Mouse (Mus musculus) G1E (cell line): ENCODE data around the gene Tdgf1. TPM values are rescaled to one million over a fixed set of nuclear protein-coding genes. Genes with fewer than 3 reads are reported as not detected.

Source experiments
- ATAC-seq: 2 replicates; pipeline ENCODE4 v1.8.0; 2016; ENCODE audit warnings: mild to moderate bottlenecking; ENCODE audit not compliant: insufficient number of reproducible peaks, poor library complexity, low FRiP score, severe bottlenecking; ENCODE audit errors: extremely low read depth
- DNase-seq: peaks from one replicate; pipeline ENCODE4 v3.0.0; 2012; ENCODE audit warnings: low spot score
- H3K27me3 ChIP-seq: 2 replicates; pipeline ENCODE4 v1.6.1; 2012; ENCODE audit warnings: mild to moderate bottlenecking, low read length, inconsistent platforms; ENCODE audit not compliant: insufficient read depth
- H3K36me3 ChIP-seq: replicated peaks from 2 replicates; pipeline ENCODE3; 2012; ENCODE audit warnings: mild to moderate bottlenecking, inconsistent platforms
- H3K4me1 ChIP-seq: 2 replicates; pipeline ENCODE4 v1.6.1; 2012; ENCODE audit warnings: low read depth, low read length, inconsistent platforms, mixed read lengths; ENCODE audit not compliant: insufficient read depth
- H3K4me3 ChIP-seq: 2 replicates; pipeline ENCODE4 v1.5.1; 2012; ENCODE audit warnings: low read depth, mild to moderate bottlenecking, inconsistent platforms, low read length, moderate library complexity, mixed read lengths
- H3K9me3 ChIP-seq: replicated peaks from 2 replicates; pipeline ENCODE4 v1.6.1; 2012; ENCODE audit warnings: inconsistent platforms
- CTCF ChIP-seq: IDR thresholded peaks from 2 replicates; pipeline ENCODE4 v1.5.1; 2012; ENCODE audit warnings: low read depth, low read length, inconsistent platforms, mixed read lengths
- GATA1 ChIP-seq: IDR thresholded peaks from 2 replicates; pipeline ENCODE4 v1.6.1; 2012; ENCODE audit warnings: borderline replicate concordance, low read length, inconsistent platforms, mixed read lengths
- GATA2 ChIP-seq: IDR thresholded peaks from 2 replicates; pipeline ENCODE4 v1.6.1; 2012; ENCODE audit warnings: low read depth, low read length, inconsistent platforms, borderline replicate concordance
- POLR2AphosphoS5 ChIP-seq: IDR thresholded peaks from 2 replicates; pipeline ENCODE4 v1.6.1; 2012; ENCODE audit warnings: low read depth, low read length, inconsistent platforms; ENCODE audit not compliant: insufficient replicate concordance
- TAL1 ChIP-seq: conservative IDR thresholded peaks from 2 replicates; pipeline ENCODE4 v1.6.1; 2012; ENCODE audit warnings: low read depth, low read length, inconsistent platforms, mixed read lengths
- polyA plus RNA-seq: library from polyadenylated mRNA; stranded (reverse); fragments of >175 nt; gene quantifications from 2 replicates; pipeline ENCODE4 v1.2.3, GENCODE M21; 2012
- total RNA-seq, 2 experiments: library from RNA; stranded (forward) in 1 of 2; stranded (reverse) in 1 of 2; fragments of 200-1000 nt in 1 of 2; fragments of >200 nt in 1 of 2; fragmentation: Nextera tagmentation in 1 of 2; gene quantifications; 2 replicates each; pipeline ENCODE4 v1.2.3; 2014 to 2017

Tdgf1 gene
- total and polyA plus RNA-seq, 3 experiments = 0.60 TPM; not detected in 2

DNA sequence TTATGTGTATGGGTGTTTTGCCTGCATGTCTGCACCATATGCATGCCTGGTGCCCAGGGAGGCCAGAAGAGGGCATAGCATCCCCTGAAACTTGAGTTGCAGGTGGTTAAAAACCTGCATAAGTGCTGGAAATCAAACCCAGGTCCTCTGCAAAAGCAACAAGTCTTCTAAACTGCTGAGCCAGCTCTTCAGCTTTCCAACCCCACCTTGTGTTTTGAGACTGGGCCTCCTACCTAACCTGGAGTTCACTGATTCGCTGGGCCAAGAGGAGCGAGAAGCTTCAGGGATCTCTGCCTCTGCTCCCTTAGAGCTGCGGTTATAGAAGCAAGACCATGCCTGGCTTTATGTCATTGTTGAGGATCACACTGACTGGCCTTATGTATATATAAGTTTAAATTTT, 4.2 kb upstream of the Tdgf1 start:
- DNase-seq (no peak), ATAC-seq (no peak)
- no peak for TF ChIP-seq POLR2AphosphoS5
- TF ChIP-seq GATA1 = no peak
- no peak for TF ChIP-seq TAL1
- TF ChIP-seq CTCF = no peak
- H3K36me3 ChIP-seq = no peaks in the 10 kb centered on the region
- no peak overlapping the region for H3K4me3 ChIP-seq
- H3K9me3 ChIP-seq = no peaks in the 10 kb centered on the region
- peaks cover 39% of the 10 kb centered on the region for H3K27me3 ChIP-seq
- no peaks in the 10 kb centered on the region for H3K4me1 ChIP-seq

DNA sequence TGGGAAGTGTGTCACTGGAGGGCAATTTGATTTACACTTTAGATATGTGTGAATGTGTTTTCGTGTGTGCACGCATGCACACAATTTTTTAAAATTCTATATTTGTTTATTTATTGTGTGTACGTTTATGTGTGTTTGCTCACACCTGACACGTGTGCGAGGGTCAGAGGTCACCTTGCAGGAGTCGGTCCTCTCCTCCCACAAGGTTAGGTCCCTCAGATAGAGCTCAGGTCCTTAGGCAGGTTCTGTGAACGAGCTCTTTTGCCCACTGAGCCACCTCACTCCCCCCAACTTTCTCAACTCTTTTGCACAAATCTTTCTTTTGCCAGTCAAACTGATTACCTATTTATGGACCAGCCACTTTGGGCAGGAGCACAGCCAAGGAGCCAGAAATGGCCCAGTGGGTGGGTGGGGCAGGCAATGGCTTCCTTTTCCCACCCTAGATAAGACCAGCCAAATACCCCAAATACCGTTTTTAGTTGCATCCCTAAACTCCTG, 2.9 kb upstream of the Tdgf1 start:
- Histone ChIP-seq H3K4me1 (no peaks in the 10 kb centered on the region), H3K27me3 (peaks cover 35% of the 10 kb centered on the region), H3K9me3 (no peaks in the 10 kb centered on the region), H3K36me3 (no peaks in the 10 kb centered on the region), H3K4me3 (no peak overlapping the region)
- TF ChIP-seq TAL1 (no peak), CTCF (no peak), GATA1 (no peak), POLR2AphosphoS5 (no peak), GATA2 (no peak)
- DNase-seq = no peak
- no peak for ATAC-seq

DNA sequence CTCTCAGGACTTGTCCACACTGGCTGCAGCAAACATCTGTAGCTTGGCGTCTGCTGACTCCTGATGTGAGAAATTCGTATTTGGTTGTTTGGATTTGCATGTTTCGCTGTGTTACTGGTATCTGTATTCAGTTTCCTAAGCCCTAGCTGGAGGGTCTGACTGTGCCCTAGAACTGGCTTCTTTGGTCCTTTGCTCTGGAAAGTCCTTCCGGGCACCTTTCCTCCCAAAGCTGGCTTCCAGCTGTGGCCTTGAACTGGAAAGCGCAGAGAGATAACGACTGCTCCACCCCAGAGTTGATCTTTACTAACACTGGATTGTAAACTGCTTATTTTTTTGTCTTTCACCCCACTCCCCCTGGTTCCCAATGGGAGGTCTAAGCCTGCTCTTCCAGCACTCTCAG, 1.9 kb upstream of the Tdgf1 start:
- H3K4me3 ChIP-seq = no peak overlapping the region
- no peaks in the 10 kb centered on the region for H3K9me3 ChIP-seq
- ATAC-seq = no peak
- H3K4me1 ChIP-seq = no peaks in the 10 kb centered on the region
- peaks cover 30% of the 10 kb centered on the region for H3K27me3 ChIP-seq
- TF ChIP-seq TAL1 (no peak), POLR2AphosphoS5 (no peak), GATA1 (no peak)
- no peak for DNase-seq
- H3K36me3 ChIP-seq = no peaks in the 10 kb centered on the region

GRCm38 (mm10) chr9:110947261-110947661, 1.3 kb upstream of the Tdgf1 start:
- H3K4me3 ChIP-seq = no peak overlapping the region
- H3K9me3 ChIP-seq = no peaks in the 10 kb centered on the region
- H3K4me1 ChIP-seq = no peaks in the 10 kb centered on the region
- H3K36me3 ChIP-seq = no peaks in the 10 kb centered on the region
- H3K27me3 ChIP-seq = peaks cover 29% of the 10 kb centered on the region
- ATAC-seq = no peak
- DNase-seq = no peak
- TF ChIP-seq CTCF = no peak
- no peak for TF ChIP-seq TAL1
- TF ChIP-seq GATA1 = no peak
- TF ChIP-seq POLR2AphosphoS5 = no peak
- TF ChIP-seq GATA2 = no peak

- H3K9me3 ChIP-seq = no peaks in the 10 kb centered on the region
- H3K36me3 ChIP-seq = no peaks in the 10 kb centered on the region
- ATAC-seq (no peak), DNase-seq (no peak)
- no peaks in the 10 kb centered on the region for H3K4me1 ChIP-seq
- peaks cover 25% of the 10 kb centered on the region for H3K27me3 ChIP-seq
- no peak for TF ChIP-seq TAL1
- no peak for TF ChIP-seq CTCF
- no peak for TF ChIP-seq GATA2
- TF ChIP-seq GATA1 = no peak
- TF ChIP-seq POLR2AphosphoS5 = no peak
- H3K4me3 ChIP-seq = no peak overlapping the region
Observed at GRCm38 (mm10) chr9:110946548-110947044, 638 bp upstream of the Tdgf1 start.

DNA sequence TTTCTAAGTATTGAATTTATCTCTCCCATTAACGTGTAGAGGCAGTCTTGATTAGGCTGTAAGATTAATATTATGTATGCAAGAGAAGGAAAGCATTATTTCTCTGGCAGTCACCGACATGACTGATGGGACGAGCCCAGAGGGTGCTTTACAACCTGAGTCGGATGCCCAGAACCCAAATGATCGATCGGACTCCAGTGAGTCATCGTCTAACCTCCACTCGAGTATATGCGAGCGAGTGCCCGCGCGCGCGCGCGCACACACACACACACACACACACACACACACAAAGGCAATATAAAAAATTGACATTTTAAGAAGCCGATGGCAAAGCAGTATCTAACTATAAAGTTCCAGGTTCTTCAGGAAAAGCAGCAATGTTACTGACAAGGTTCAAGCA, 615 bp downstream of the Tdgf1 start:
- Histone ChIP-seq H3K27me3 (peaks cover 25% of the 10 kb centered on the region), H3K36me3 (no peaks in the 10 kb centered on the region), H3K4me3 (no peak overlapping the region), H3K9me3 (no peaks in the 10 kb centered on the region), H3K4me1 (no peaks in the 10 kb centered on the region)
- no peak for TF ChIP-seq GATA1
- no peak for TF ChIP-seq TAL1
- no peak for TF ChIP-seq POLR2AphosphoS5
- TF ChIP-seq CTCF = no peak
- no peak for TF ChIP-seq GATA2
- DNase-seq (no peak), ATAC-seq (no peak)

- ATAC-seq (no peak), DNase-seq (no peak)
- no peak for TF ChIP-seq TAL1
- Histone ChIP-seq H3K4me3 (no peak overlapping the region), H3K27me3 (peaks cover 25% of the 10 kb centered on the region), H3K4me1 (no peaks in the 10 kb centered on the region), H3K9me3 (no peaks in the 10 kb centered on the region), H3K36me3 (no peaks in the 10 kb centered on the region)
Observed at GRCm38 (mm10) chr9:110944265-110944664, 1.7 kb downstream of the Tdgf1 start.
